Mouse (Mus musculus) kidney, embryonic 14.5 days (tissue): ENCODE data around the gene Atg3. TPM values are rescaled to one million over a fixed set of nuclear protein-coding genes. Genes with fewer than 3 reads are reported as not detected.
A peak's percentile ranks its signal among the peaks of the same experiment; 100 is the strongest.

ENCODE experiments used
- ATAC-seq: fragments of 200-750 bp; cut with Nextera tagmentation; 2 replicates; pipeline ENCODE4 v1.8.0; 2017; ENCODE audit warnings: moderate number of reproducible peaks, mild to moderate bottlenecking, moderate TSS enrichment, moderate library complexity; ENCODE audit not compliant: low FRiP score, low TSS enrichment
- H3K27ac ChIP-seq: fragments of 300-500 bp; sonication (generic); 2 replicates; pipeline ENCODE4 v1.5.1; 2014; ENCODE audit warnings: low read depth, mild to moderate bottlenecking, low read length, moderate library complexity, mixed read lengths
- H3K27me3 ChIP-seq: fragments of 300-500 bp; sonication (generic); 2 replicates; pipeline ENCODE4 v1.6.1; 2014; ENCODE audit warnings: mild to moderate bottlenecking, low read length; ENCODE audit not compliant: control insufficient read depth, insufficient read depth
- H3K36me3 ChIP-seq: fragments of 300-500 bp; sonication (generic); 2 replicates; pipeline ENCODE4 v1.6.1; 2014; ENCODE audit warnings: low read length, mixed read lengths; ENCODE audit not compliant: control insufficient read depth, insufficient read depth
- H3K4me1 ChIP-seq: fragments of 300-500 bp; sonication (generic); 2 replicates; pipeline ENCODE4 v1.6.1; 2014; ENCODE audit warnings: low read length, mixed read lengths; ENCODE audit not compliant: control insufficient read depth, insufficient read depth
- H3K4me2 ChIP-seq: fragments of 300-500 bp; sonication (generic); replicated peaks from 2 replicates; pipeline ENCODE4 v1.6.1; 2014; ENCODE audit warnings: low read depth, mild to moderate bottlenecking, low read length
- H3K4me3 ChIP-seq: fragments of 300-500 bp; sonication (generic); 2 replicates; pipeline ENCODE4 v1.5.1; 2014; ENCODE audit warnings: mild to moderate bottlenecking, low read length
- H3K9ac ChIP-seq: fragments of 300-500 bp; sonication (generic); 2 replicates; pipeline ENCODE4 v1.6.1; 2014; ENCODE audit warnings: low read depth, mild to moderate bottlenecking, low read length, moderate library complexity
- H3K9me3 ChIP-seq: fragments of 300-500 bp; sonication (generic); 2 replicates; pipeline ENCODE4 v1.6.1; 2016; ENCODE audit warnings: low read length; ENCODE audit not compliant: control insufficient read depth
- WGBS: fragments of 180-500 bp; shearing (Covaris S2); extraction: QIAGEN DNeasy Blood & Tissue Kit; methylation state at CpG from one replicate; pipeline ENCODE4 v1.1.7; 2014; 5-methylcytosine and 5-hydroxymethylcytosine counted together
- polyA plus RNA-seq: library from polyadenylated mRNA; unstranded; fragments of >200 nt; fragmentation: Nextera tagmentation; extraction: Ambion mirVana; gene quantifications from 2 replicates; pipeline ENCODE4 v1.2.1, GENCODE M21; 2014

Atg3 gene
- polyA plus RNA-seq, 1 experiment from 2014 or later: 32.1 TPM

- Histone ChIP-seq H3K27me3 (no peaks in the 10 kb centered on the region), H3K4me1 (no peaks in the 10 kb centered on the region), H3K36me3 (peaks cover 41% of the 10 kb centered on the region), H3K27ac (no peak overlapping the region), H3K9me3 (no peaks in the 10 kb centered on the region), H3K4me2 (no peak overlapping the region), H3K4me3 (no peak overlapping the region), H3K9ac (no peak overlapping the region)
- WGBS: 95% methylated on average over 5 of the region's 5 CpGs
- no peak for ATAC-seq
These were observed 16.9 kb upstream of the Atg3 start for GRCm38 (mm10) chr16:45141711-45142110.

GRCm38 (mm10) chr16:45142565-45142964 lies 16.0 kb upstream of the Atg3 start:
- Histone ChIP-seq H3K36me3 (peaks cover 44% of the 10 kb centered on the region), H3K4me1 (no peaks in the 10 kb centered on the region), H3K4me3 (no peak overlapping the region), H3K27me3 (no peaks in the 10 kb centered on the region), H3K4me2 (no peak overlapping the region), H3K27ac (no peak overlapping the region), H3K9ac (no peak overlapping the region), H3K9me3 (no peaks in the 10 kb centered on the region)
- 90% methylated on average over 5 of the region's 5 CpGs for WGBS
- ATAC-seq: no peak

GRCm38 (mm10) chr16:45145119-45145518 lies 13.5 kb upstream of the Atg3 start:
- Histone ChIP-seq H3K27me3 (no peaks in the 10 kb centered on the region), H3K27ac (no peak overlapping the region), H3K9ac (no peak overlapping the region), H3K9me3 (no peaks in the 10 kb centered on the region), H3K4me1 (no peaks in the 10 kb centered on the region), H3K4me3 (no peak overlapping the region), H3K4me2 (no peak overlapping the region), H3K36me3 (peaks cover 44% of the 10 kb centered on the region)
- ATAC-seq: no peak
- WGBS: 96% methylated on average over 6 of the region's 6 CpGs

GRCm38 (mm10) chr16:45148488-45149082 lies 10.0 kb upstream of the Atg3 start:
- H3K36me3 ChIP-seq: peaks cover 30% of the 10 kb centered on the region; the same call in 1 of the 2 replicates
- H3K9me3 ChIP-seq: no peaks in the 10 kb centered on the region
- no peak for ATAC-seq
- H3K27ac ChIP-seq: no peak overlapping the region
- H3K4me2 ChIP-seq: no peak overlapping the region
- no peak overlapping the region for H3K4me3 ChIP-seq
- H3K27me3 ChIP-seq: no peaks in the 10 kb centered on the region
- WGBS: 94% methylated on average over 10 of the region's 10 CpGs
- no peaks in the 10 kb centered on the region for H3K4me1 ChIP-seq
- no peak overlapping the region for H3K9ac ChIP-seq

- no peak overlapping the region for H3K9ac ChIP-seq
- 81% methylated on average over 3 of the region's 3 CpGs for WGBS
- H3K4me3 ChIP-seq: no peak overlapping the region
- H3K27ac ChIP-seq: no peak overlapping the region
- no peaks in the 10 kb centered on the region for H3K27me3 ChIP-seq
- H3K4me1 ChIP-seq: no peaks in the 10 kb centered on the region
- H3K4me2 ChIP-seq: no peak overlapping the region
- H3K9me3 ChIP-seq: no peaks in the 10 kb centered on the region
- no peak for ATAC-seq
- peaks cover 4% of the 10 kb centered on the region; the same call in 1 of the 2 replicates for H3K36me3 ChIP-seq
These were observed 3.8 kb upstream of the Atg3 start for GRCm38 (mm10) chr16:45154741-45155250.

GRCm38 (mm10) chr16:45158136-45158521 lies 456 bp upstream of the Atg3 start:
- ATAC-seq: peak; percentile 80
- Histone ChIP-seq H3K9me3 (no peaks in the 10 kb centered on the region), H3K4me3 (peak overlapping the region; percentile 62)

GRCm38 (mm10) chr16:45159389-45159716 lies 768 bp downstream of the Atg3 start:
- peak overlapping the region; percentile 52 for H3K4me2 ChIP-seq
- no peaks in the 10 kb centered on the region for H3K4me1 ChIP-seq
- no peak for ATAC-seq
- H3K9me3 ChIP-seq: no peaks in the 10 kb centered on the region
- peak overlapping the region; percentile 76; the same call in 1 of the 2 replicates for H3K27ac ChIP-seq
- WGBS: 2% methylated on average over 11 of the region's 11 CpGs
- H3K4me3 ChIP-seq: peak overlapping the region; percentile 62
- H3K27me3 ChIP-seq: no peaks in the 10 kb centered on the region
- peak overlapping the region; percentile 67 for H3K9ac ChIP-seq
- H3K36me3 ChIP-seq: peaks cover 4% of the 10 kb centered on the region; the same call in 1 of the 2 replicates

More at GRCm38 (mm10) chr16:45158136-45158521, 456 bp upstream of the Atg3 start:
- H3K36me3 ChIP-seq: peaks cover 3% of the 10 kb centered on the region; the same call in 1 of the 2 replicates
- peak overlapping the region; percentile 69 for H3K9ac ChIP-seq
- H3K4me1 ChIP-seq: no peaks in the 10 kb centered on the region
- no peaks in the 10 kb centered on the region for H3K27me3 ChIP-seq
- peak overlapping the region; percentile 75 for H3K4me2 ChIP-seq
- WGBS: under 1% methylated on average over 20 of the region's 20 CpGs
- peak overlapping the region; percentile 89 for H3K27ac ChIP-seq

GRCm38 (mm10) chr16:45178552-45178951 lies 20.0 kb downstream of the Atg3 start:
- no peak overlapping the region for H3K27ac ChIP-seq
- no peak overlapping the region for H3K9ac ChIP-seq
- H3K4me3 ChIP-seq: no peak overlapping the region
- H3K4me2 ChIP-seq: no peak overlapping the region
- no peak for ATAC-seq
- no peaks in the 10 kb centered on the region for H3K27me3 ChIP-seq
- peaks cover 12% of the 10 kb centered on the region; the same call in 1 of the 2 replicates for H3K36me3 ChIP-seq
- no peaks in the 10 kb centered on the region for H3K9me3 ChIP-seq
- no peaks in the 10 kb centered on the region for H3K4me1 ChIP-seq
- WGBS: 78% methylated on average over 2 of the region's 2 CpGs

- 91% methylated on average over 5 of the region's 5 CpGs for WGBS
These were observed 23.2 kb downstream of the Atg3 start for GRCm38 (mm10) chr16:45181824-45182223.

More at GRCm38 (mm10) chr16:45181824-45182223, 23.2 kb downstream of the Atg3 start:
- no peak overlapping the region for H3K27ac ChIP-seq
- H3K27me3 ChIP-seq: no peaks in the 10 kb centered on the region
- H3K4me3 ChIP-seq: no peak overlapping the region
- no peaks in the 10 kb centered on the region for H3K9me3 ChIP-seq
- no peak overlapping the region for H3K4me2 ChIP-seq
- H3K36me3 ChIP-seq: peaks cover 16% of the 10 kb centered on the region; the same call in 1 of the 2 replicates
- H3K9ac ChIP-seq: no peak overlapping the region
- no peaks in the 10 kb centered on the region for H3K4me1 ChIP-seq
- no peak for ATAC-seq
